In the genomic region with DNA sequence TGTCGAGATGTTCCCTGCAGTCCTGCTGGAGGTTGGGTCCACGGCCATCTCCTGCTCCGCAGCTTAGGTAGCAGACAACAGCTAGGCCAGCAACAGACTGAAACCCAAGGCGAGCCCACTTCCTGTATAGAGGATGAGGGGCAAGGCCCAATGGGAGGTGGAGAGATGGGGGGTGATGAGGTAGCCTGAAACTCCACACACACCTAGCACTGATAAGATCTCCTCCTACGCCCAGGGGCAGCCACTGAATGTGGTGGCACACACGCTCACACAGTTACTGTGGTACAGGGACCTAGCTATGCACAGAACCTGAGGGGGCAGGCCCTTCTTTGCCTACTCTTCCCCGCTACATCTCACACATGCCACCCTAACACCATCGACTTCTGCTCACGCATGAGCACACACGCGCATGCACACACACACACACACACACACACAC, we compare ENCODE assay signal across 23 mouse cellular contexts. TPM values are rescaled to one million over a fixed set of nuclear protein-coding genes. Genes with fewer than 3 reads are reported as not detected.
A peak's percentile ranks its signal among the peaks of the same experiment; 100 is the strongest.
DNase-seq lines count a peak whose midpoint lies in the region; ATAC-seq and TF ChIP-seq lines count a peak whose summit lies in the region.
"Had no signal": no experiment of that assay in that cellular context is flagged by ENCODE, and none has a peak within 500 bp of the region (broad histone marks: within the 10 kb centered on the region; RNA-seq: fewer than 3 reads in every experiment).

A gene (minus strand): TSS at position 304 of the 439 bp plus-strand sequence.

- no peak for TF ChIP-seq CTCF in spleen, adult 2 months (IDR thresholded peaks at IDR 0.05; ENCODE audit: extremely low read depth, insufficient read depth, insufficient read length, insufficient replicate concordance)
- no peak for TF ChIP-seq CTCF in bone marrow, adult 2 months (IDR thresholded peaks at IDR 0.05; ENCODE audit: control insufficient read depth, insufficient read depth, low read length)

- peaks cover 4% of the 10 kb centered on the region; the same call in 1 of the 2 replicates for H3K4me1 ChIP-seq in spleen, adult 2 months (ENCODE audit: control insufficient read depth, insufficient read depth, insufficient read length)
- no peaks in the 10 kb centered on the region for H3K4me1 ChIP-seq in bone marrow, adult 2 months (ENCODE audit: control insufficient read depth, insufficient read depth, low read length)

- peak; percentile 14 to 49 for DNase-seq in spleen, adult 2 months (ENCODE audit: low read depth in 1 of 2, low spot score in 2 of 2)
- DNase-seq in spleen, postnatal 14 days (ENCODE audit: low spot score in 2 of 2): no peak
- peak; percentile 45 to 64 for DNase-seq in thymus, postnatal 36 days
- DNase-seq in ovary, adult 18-20 months (ENCODE audit: low spot score): no peak
- no peak for DNase-seq in kidney, adult 8-10 months
- no peak for DNase-seq in left cerebral cortex, postnatal 4 days
- DNase-seq: adrenal gland, postnatal 14 days; cerebellum, adult 2 months; forebrain, postnatal 0 days; heart, adult 11 months; heart, postnatal 36 days; kidney, adult 9 months; kidney, postnatal 36 days; lung, adult 18-20 months; lung, postnatal 36 days; midbrain, embryonic 14.5 days; right cerebral cortex, postnatal 4 days had no signal

- peak; percentile 25 for ATAC-seq in neutrophil, adult 5-6 weeks (ENCODE audit: extremely low read depth, insufficient number of reproducible peaks, low FRiP score, poor library complexity, severe bottlenecking)
- ATAC-seq: forebrain, postnatal 0 days had no signal

- no peaks in the 10 kb centered on the region for H3K27me3 ChIP-seq in spleen, adult 2 months (ENCODE audit: control insufficient read depth, insufficient read depth, low read length)
- H3K27me3 ChIP-seq: embryonic facial prominence, embryonic 13.5 days; heart, embryonic 13.5 days had no signal

- H3K4me3 ChIP-seq in spleen, adult 2 months (ENCODE audit: extremely low read depth, insufficient read depth, insufficient read length): peak within 1 kb of the TSS; percentile 55
- peak within 1 kb of the TSS; percentile 21 for H3K4me3 ChIP-seq in bone marrow, adult 2 months (replicated peaks; ENCODE audit: control insufficient read depth, low read depth, low read length)
- H3K4me3 ChIP-seq: embryonic facial prominence, embryonic 13.5 days; heart, embryonic 13.5 days had no signal

- H3K27ac ChIP-seq in spleen, adult 2 months (ENCODE audit: insufficient read depth, low read length): peak within 1 kb of the TSS; percentile 82
- H3K27ac ChIP-seq in bone marrow, adult 2 months (ENCODE audit: control insufficient read depth, insufficient read depth, low read depth, low read length, poor library complexity): peak within 1 kb of the TSS; percentile 25; the same call in 1 of the 2 replicates
- H3K27ac ChIP-seq: embryonic facial prominence, embryonic 13.5 days; heart, embryonic 13.5 days had no signal

- no peaks in the 10 kb centered on the region for H3K36me3 ChIP-seq in spleen, adult 2 months (ENCODE audit: control insufficient read depth, insufficient read depth, low read length)
- H3K36me3 ChIP-seq: embryonic facial prominence, embryonic 13.5 days; heart, embryonic 13.5 days had no signal

- TF ChIP-seq POLR2A in spleen, adult 2 months (IDR thresholded peaks at IDR 0.05; ENCODE audit: low read depth, low read length): peak; percentile 19; the same call in 1 of the 2 replicates
- TF ChIP-seq POLR2A in bone marrow, adult 2 months (IDR thresholded peaks at IDR 0.05; ENCODE audit: borderline replicate concordance, control insufficient read depth, low read depth, low read length): no peak

- intact Hi-C loops in left cerebral cortex, postnatal 4 days (cut with DNase I): no loop called here

- WGBS in spleen, adult 2 months: 59% methylated on average over 11 of the region's 11 CpGs
- WGBS in bone marrow, adult 2 months: 74% methylated on average over 11 of the region's 11 CpGs

RNA-seq across cellular contexts. Expression of the gene that starts here (rescaled TPM):
- 63.5 and 84.1 TPM in 2 replicates for polyA plus RNA-seq in spleen, adult 2 months (2012; rRNA removed)
- polyA plus RNA-seq in bone marrow, adult 2 months (2011; ENCODE audit: insufficient read depth, insufficient read length, low replicate concordance, missing spikeins): 3.9 and 7.6 TPM in 2 replicates
- 5.7 and 5.9 TPM in 2 replicates for total RNA-seq in neutrophil, adult 5-6 weeks (2017)
- total RNA-seq in left cerebral cortex, postnatal 4 days (2021): under 1 TPM in 1 of 2 experiments, not detected in 1; 0.08 TPM
- total RNA-seq: gastrocnemius, adult 18-20 months had no signal
- polyA plus RNA-seq: neural tube, embryonic 11.5 days had no signal

Comparison
In these comparisons a context has a peak if more than half of its experiments do, and no peak if none do; other contexts are left out.
1. DNase-seq: peak in spleen, adult 2 months (2 of 2) and thymus, postnatal 36 days (2 of 2); none in spleen, postnatal 14 days (0 of 2), ovary, adult 18-20 months (single experiment), kidney, adult 8-10 months (0 of 2) and left cerebral cortex, postnatal 4 days (single experiment).